14 mouse cellular contexts compared by ENCODE assay signal in genomic region chr14:122376482-122377143, GRCm38 (mm10).
A peak's percentile ranks its signal among the peaks of the same experiment; 100 is the strongest.
DNase-seq lines count a peak whose midpoint lies in the region; ATAC-seq lines count a peak whose summit lies in the region.
"Had no signal": no experiment of that assay in that cellular context is flagged by ENCODE, and none has a peak within 500 bp of the region (broad histone marks: within the 10 kb centered on the region; RNA-seq: fewer than 3 reads in every experiment).

No protein-coding gene starts in this region.

- no peaks in the 10 kb centered on the region for H3K9me3 ChIP-seq in kidney, embryonic 15.5 days (replicated peaks)
- no peaks in the 10 kb centered on the region for H3K9me3 ChIP-seq in forebrain, embryonic 10.5 days
- H3K9me3 ChIP-seq in hindbrain, embryonic 14.5 days (ENCODE audit: control insufficient read depth, low read length): no peaks in the 10 kb centered on the region
- no peaks in the 10 kb centered on the region for H3K9me3 ChIP-seq in midbrain, embryonic 16.5 days (replicated peaks; ENCODE audit: control insufficient read depth, low read length, poor library complexity, severe bottlenecking)
- H3K9me3 ChIP-seq in neural tube, embryonic 15.5 days (replicated peaks): no peaks in the 10 kb centered on the region
- H3K9me3 ChIP-seq: heart, embryonic 13.5 days; stomach, embryonic 15.5 days had no signal

- H3K27ac ChIP-seq in kidney, embryonic 15.5 days: no peak overlapping the region
- peak overlapping the region; percentile 86 for H3K27ac ChIP-seq in forebrain, embryonic 10.5 days
- peak overlapping the region; percentile 74 for H3K27ac ChIP-seq in hindbrain, embryonic 14.5 days
- peak overlapping the region; percentile 63 for H3K27ac ChIP-seq in midbrain, embryonic 16.5 days (ENCODE audit: low read length)
- no peak overlapping the region for H3K27ac ChIP-seq in neural tube, embryonic 15.5 days (replicated peaks)
- H3K27ac ChIP-seq: gastrocnemius, adult 2 months; heart, embryonic 13.5 days; stomach, embryonic 15.5 days had no signal

- 0 out of 2 replicates have a peak overlapping the region, but pooled peaks have one; percentile 12 for H3K4me2 ChIP-seq in kidney, embryonic 15.5 days
- peak overlapping the region; percentile 31 for H3K4me2 ChIP-seq in hindbrain, embryonic 14.5 days (replicated peaks)
- H3K4me2 ChIP-seq in midbrain, embryonic 16.5 days (ENCODE audit: low read length): peak overlapping the region; percentile 39
- no peak overlapping the region for H3K4me2 ChIP-seq in neural tube, embryonic 15.5 days
- H3K4me2 ChIP-seq: heart, embryonic 13.5 days; stomach, embryonic 15.5 days had no signal

- WGBS in kidney, embryonic 15.5 days: 47% methylated on average over 9 of the region's 9 CpGs
- WGBS in forebrain, embryonic 10.5 days: 48% methylated on average over 9 of the region's 9 CpGs
- 50% methylated on average over 9 of the region's 9 CpGs for WGBS in hindbrain, embryonic 14.5 days
- WGBS in midbrain, embryonic 16.5 days: 42% methylated on average over 9 of the region's 9 CpGs
- 61% methylated on average over 9 of the region's 9 CpGs for WGBS in neural tube, embryonic 15.5 days

- H3K27me3 ChIP-seq in kidney, embryonic 15.5 days: peaks cover 29% of the 10 kb centered on the region
- peaks cover 68% of the 10 kb centered on the region for H3K27me3 ChIP-seq in forebrain, embryonic 10.5 days (ENCODE audit: poor library complexity, severe bottlenecking)
- peaks cover 60% of the 10 kb centered on the region for H3K27me3 ChIP-seq in hindbrain, embryonic 14.5 days (ENCODE audit: control insufficient read depth, insufficient read depth, low read length)
- peaks cover 45% of the 10 kb centered on the region for H3K27me3 ChIP-seq in midbrain, embryonic 16.5 days (ENCODE audit: control insufficient read depth, insufficient read depth, low read depth, low read length)
- peaks cover 37% of the 10 kb centered on the region for H3K27me3 ChIP-seq in neural tube, embryonic 15.5 days (replicated peaks)
- H3K27me3 ChIP-seq: stomach, embryonic 15.5 days had no signal

- no peak overlapping the region for H3K9ac ChIP-seq in kidney, embryonic 15.5 days
- peak overlapping the region; percentile 44 for H3K9ac ChIP-seq in hindbrain, embryonic 14.5 days
- peak overlapping the region; percentile 3; the same call in 1 of the 2 replicates for H3K9ac ChIP-seq in midbrain, embryonic 16.5 days (ENCODE audit: low read depth, low read length)
- no peak overlapping the region for H3K9ac ChIP-seq in neural tube, embryonic 15.5 days (replicated peaks)
- H3K9ac ChIP-seq: heart, embryonic 13.5 days; stomach, embryonic 15.5 days had no signal

- H3K36me3 ChIP-seq in kidney, embryonic 15.5 days: no peaks in the 10 kb centered on the region
- no peaks in the 10 kb centered on the region for H3K36me3 ChIP-seq in forebrain, embryonic 10.5 days (replicated peaks)
- H3K36me3 ChIP-seq in hindbrain, embryonic 14.5 days (replicated peaks; ENCODE audit: control insufficient read depth, insufficient read depth): no peaks in the 10 kb centered on the region
- no peaks in the 10 kb centered on the region for H3K36me3 ChIP-seq in midbrain, embryonic 16.5 days (ENCODE audit: control insufficient read depth, insufficient read depth, low read length)
- H3K36me3 ChIP-seq in neural tube, embryonic 15.5 days: no peaks in the 10 kb centered on the region
- H3K36me3 ChIP-seq: heart, embryonic 13.5 days; stomach, embryonic 15.5 days had no signal

- DNase-seq in kidney, postnatal 25 days: no peak
- no peak for DNase-seq in forebrain, embryonic 10.5 days (ENCODE audit: extremely low spot score, low spot score)
- no peak for DNase-seq in hindbrain, embryonic 14.5 days (ENCODE audit: low spot score)
- no peak for DNase-seq in layer of hippocampus, adult 11-12 months (ENCODE audit: low spot score)
- DNase-seq: adrenal gland, postnatal 10 days; gastrocnemius, adult 2 months; lung, adult 18-20 months; right cerebral cortex, postnatal 4 days had no signal

- H3K4me1 ChIP-seq in kidney, embryonic 15.5 days: peaks cover 16% of the 10 kb centered on the region
- peaks cover 89% of the 10 kb centered on the region for H3K4me1 ChIP-seq in forebrain, embryonic 10.5 days
- peaks cover 9% of the 10 kb centered on the region; the same call in 1 of the 2 replicates for H3K4me1 ChIP-seq in hindbrain, embryonic 14.5 days (replicated peaks; ENCODE audit: control insufficient read depth, insufficient read depth, low read length)
- H3K4me1 ChIP-seq in midbrain, embryonic 16.5 days (ENCODE audit: control insufficient read depth, insufficient read depth, low read length): peaks cover 8% of the 10 kb centered on the region
- peaks cover 10% of the 10 kb centered on the region for H3K4me1 ChIP-seq in neural tube, embryonic 15.5 days
- H3K4me1 ChIP-seq: heart, embryonic 13.5 days; stomach, embryonic 15.5 days had no signal

- no peak overlapping the region for H3K4me3 ChIP-seq in kidney, embryonic 15.5 days (replicated peaks)
- peak overlapping the region; percentile 36 for H3K4me3 ChIP-seq in forebrain, embryonic 10.5 days
- no peak overlapping the region for H3K4me3 ChIP-seq in hindbrain, embryonic 14.5 days (replicated peaks; ENCODE audit: low read length)
- H3K4me3 ChIP-seq in midbrain, embryonic 16.5 days (ENCODE audit: low read depth, low read length): no peak overlapping the region; the same call in 1 of the 2 replicates
- H3K4me3 ChIP-seq in neural tube, embryonic 15.5 days (replicated peaks): no peak overlapping the region
- H3K4me3 ChIP-seq: gastrocnemius, adult 2 months; heart, embryonic 13.5 days; stomach, embryonic 15.5 days had no signal

- no peak for ATAC-seq in kidney, embryonic 15.5 days (replicated peaks; ENCODE audit: low FRiP score)
- ATAC-seq in hindbrain, embryonic 14.5 days (ENCODE audit: low FRiP score): no peak
- ATAC-seq in midbrain, embryonic 16.5 days: no peak
- no peak for ATAC-seq in neural tube, embryonic 15.5 days (ENCODE audit: low FRiP score)
- ATAC-seq: intestine, embryonic 16.5 days had no signal

Comparison
In these comparisons a context has a peak if more than half of its experiments do, and no peak if none do; other contexts are left out.
1. H3K27ac ChIP-seq: peak in forebrain, embryonic 10.5 days (single experiment), hindbrain, embryonic 14.5 days (single experiment) and midbrain, embryonic 16.5 days (single experiment); none in kidney, embryonic 15.5 days (single experiment) and neural tube, embryonic 15.5 days (single experiment).
2. H3K9ac ChIP-seq: peak in hindbrain, embryonic 14.5 days (single experiment) and midbrain, embryonic 16.5 days (single experiment); none in kidney, embryonic 15.5 days (single experiment) and neural tube, embryonic 15.5 days (single experiment).